Mouse (Mus musculus) intestine, embryonic 15.5 days (tissue): Measurements from ENCODE around the gene Sidt2. TPM values are rescaled to one million over a fixed set of nuclear protein-coding genes. Genes with fewer than 3 reads are reported as not detected.
A peak's percentile ranks its signal among the peaks of the same experiment; 100 is the strongest.

Source experiments
- ATAC-seq: fragments of 200-750 bp; cut with Nextera tagmentation; 2 replicates; pipeline ENCODE4 v1.8.0; 2017; ENCODE audit warnings: moderate TSS enrichment, moderate library complexity
- H3K27ac ChIP-seq: fragments of 300-500 bp; sonication (generic); 2 replicates; pipeline ENCODE4 v1.5.1; 2015; ENCODE audit warnings: mild to moderate bottlenecking, inconsistent platforms
- H3K27me3 ChIP-seq: fragments of 300-500 bp; sonication (generic); replicated peaks from 2 replicates; pipeline ENCODE4 v1.6.1; 2015; ENCODE audit warnings: inconsistent platforms
- H3K36me3 ChIP-seq: fragments of 300-500 bp; sonication (generic); 2 replicates; pipeline ENCODE4 v1.6.1; 2015; ENCODE audit warnings: inconsistent platforms
- H3K4me1 ChIP-seq: fragments of 300-500 bp; sonication (generic); replicated peaks from 2 replicates; pipeline ENCODE4 v1.6.1; 2015; ENCODE audit warnings: inconsistent platforms
- H3K4me2 ChIP-seq: fragments of 300-500 bp; sonication (generic); replicated peaks from 2 replicates; pipeline ENCODE4 v1.6.1; 2015; ENCODE audit warnings: mild to moderate bottlenecking, inconsistent platforms
- H3K4me3 ChIP-seq: fragments of 300-500 bp; sonication (generic); replicated peaks from 2 replicates; pipeline ENCODE4 v1.5.1; 2015; ENCODE audit warnings: inconsistent platforms
- H3K9ac ChIP-seq: fragments of 300-500 bp; sonication (generic); 2 replicates; pipeline ENCODE4 v1.6.1; 2015; ENCODE audit warnings: inconsistent platforms
- H3K9me3 ChIP-seq: fragments of 300-500 bp; sonication (generic); 2 replicates; pipeline ENCODE4 v1.6.1; 2016; ENCODE audit warnings: inconsistent platforms
- WGBS: fragments of 180-500 bp; shearing (Covaris S2); methylation state at CpG from one replicate; pipeline ENCODE4 v1.1.7; 2015; 5-methylcytosine and 5-hydroxymethylcytosine counted together
- polyA plus RNA-seq: library from polyadenylated mRNA; unstranded; fragments of >200 nt; fragmentation: Nextera tagmentation; extraction: Ambion mirVana; gene quantifications from 2 replicates; pipeline ENCODE4 v1.2.1, GENCODE M21; 2015

Gene Sidt2
- polyA plus RNA-seq, 1 experiment from 2014 or later = 36.3 TPM

GRCm38 (mm10) chr9:45963577-45963976 lies 8.5 kb upstream of the Sidt2 start:
- no peak overlapping the region for H3K4me3 ChIP-seq
- H3K9ac ChIP-seq = no peak overlapping the region
- H3K36me3 ChIP-seq = peaks cover 25% of the 10 kb centered on the region
- no peaks in the 10 kb centered on the region for H3K27me3 ChIP-seq
- no peak overlapping the region for H3K4me2 ChIP-seq
- no peak overlapping the region for H3K27ac ChIP-seq
- no peak for ATAC-seq
- H3K4me1 ChIP-seq = no peaks in the 10 kb centered on the region
- 88% methylated on average over 6 of the region's 6 CpGs for WGBS
- H3K9me3 ChIP-seq = no peaks in the 10 kb centered on the region

- H3K36me3 ChIP-seq = peaks cover 23% of the 10 kb centered on the region; the same call in 1 of the 2 replicates
- H3K9me3 ChIP-seq = no peaks in the 10 kb centered on the region
Measured at GRCm38 (mm10) chr9:45961855-45962254, 6.8 kb upstream of the Sidt2 start.

GRCm38 (mm10) chr9:45959661-45960060 lies 4.6 kb upstream of the Sidt2 start:
- 75% methylated on average over 7 of the region's 7 CpGs for WGBS
- no peak for ATAC-seq

More at GRCm38 (mm10) chr9:45961855-45962254, 6.8 kb upstream of the Sidt2 start:
- Histone ChIP-seq H3K4me1 (no peaks in the 10 kb centered on the region), H3K4me2 (no peak overlapping the region), H3K27ac (no peak overlapping the region), H3K27me3 (no peaks in the 10 kb centered on the region), H3K9ac (no peak overlapping the region), H3K4me3 (no peak overlapping the region)
- no peak for ATAC-seq
- 72% methylated on average over 2 of the region's 2 CpGs for WGBS

GRCm38 (mm10) chr9:45958851-45959250 lies 3.8 kb upstream of the Sidt2 start:
- Histone ChIP-seq H3K9ac (no peak overlapping the region), H3K27ac (no peak overlapping the region), H3K36me3 (0 out of 2 replicates have a peak, but pooled peaks cover 8% of the 10 kb centered on the region), H3K27me3 (no peaks in the 10 kb centered on the region), H3K4me3 (no peak overlapping the region), H3K4me1 (peaks cover 6% of the 10 kb centered on the region), H3K9me3 (no peaks in the 10 kb centered on the region), H3K4me2 (no peak overlapping the region)
- ATAC-seq = no peak
- WGBS = 59% methylated on average over 4 of the region's 4 CpGs

More at GRCm38 (mm10) chr9:45959661-45960060, 4.6 kb upstream of the Sidt2 start:
- Histone ChIP-seq H3K4me1 (peaks cover 5% of the 10 kb centered on the region; the same call in 1 of the 2 replicates), H3K9me3 (no peaks in the 10 kb centered on the region), H3K9ac (no peak overlapping the region), H3K27me3 (no peaks in the 10 kb centered on the region), H3K36me3 (0 out of 2 replicates have a peak, but pooled peaks cover 13% of the 10 kb centered on the region), H3K4me3 (no peak overlapping the region), H3K27ac (no peak overlapping the region), H3K4me2 (no peak overlapping the region)

- Histone ChIP-seq H3K9ac (no peak overlapping the region), H3K27ac (no peak overlapping the region), H3K4me2 (no peak overlapping the region), H3K9me3 (no peaks in the 10 kb centered on the region), H3K4me3 (no peak overlapping the region), H3K27me3 (no peaks in the 10 kb centered on the region), H3K36me3 (0 out of 2 replicates have a peak, but pooled peaks cover 8% of the 10 kb centered on the region), H3K4me1 (peaks cover 13% of the 10 kb centered on the region)
- no peak for ATAC-seq
- 52% methylated on average over 7 of the region's 7 CpGs for WGBS
Measured at GRCm38 (mm10) chr9:45958023-45958670, 3.1 kb upstream of the Sidt2 start.

- Histone ChIP-seq H3K27me3 (no peaks in the 10 kb centered on the region), H3K27ac (peak overlapping the region; percentile 90), H3K4me3 (peak overlapping the region; percentile 90), H3K36me3 (peaks cover 14% of the 10 kb centered on the region), H3K4me1 (peaks cover 18% of the 10 kb centered on the region), H3K4me2 (peak overlapping the region; percentile 80), H3K9me3 (no peaks in the 10 kb centered on the region), H3K9ac (peak overlapping the region; percentile 91)
- under 1% methylated on average over 52 of the region's 63 CpGs for WGBS
- ATAC-seq = peak; percentile 79
Measured at GRCm38 (mm10) chr9:45954294-45955106, 558 bp downstream of the Sidt2 start.

- Histone ChIP-seq H3K27ac (peak overlapping the region; percentile 90; the same call in 1 of the 2 replicates), H3K27me3 (no peaks in the 10 kb centered on the region), H3K9me3 (no peaks in the 10 kb centered on the region), H3K4me1 (peaks cover 18% of the 10 kb centered on the region), H3K4me3 (peak overlapping the region; percentile 90), H3K9ac (peak overlapping the region; percentile 91), H3K4me2 (peak overlapping the region; percentile 80), H3K36me3 (peaks cover 14% of the 10 kb centered on the region)
- no peak for ATAC-seq
- 50% methylated on average over 13 of the region's 13 CpGs for WGBS
Measured at GRCm38 (mm10) chr9:45953511-45954293, 1.4 kb downstream of the Sidt2 start.

GRCm38 (mm10) chr9:45952890-45953289 lies 2.2 kb downstream of the Sidt2 start:
- Histone ChIP-seq H3K27me3 (no peaks in the 10 kb centered on the region), H3K9ac (peak overlapping the region; percentile 91; the same call in 1 of the 2 replicates)
- WGBS = 85% methylated on average over 7 of the region's 7 CpGs

GRCm38 (mm10) chr9:45952057-45952456 lies 3.0 kb downstream of the Sidt2 start:
- Histone ChIP-seq H3K36me3 (peaks cover 19% of the 10 kb centered on the region), H3K27ac (no peak overlapping the region), H3K27me3 (no peaks in the 10 kb centered on the region), H3K4me1 (peaks cover 18% of the 10 kb centered on the region), H3K4me3 (no peak overlapping the region), H3K9me3 (no peaks in the 10 kb centered on the region), H3K9ac (no peak overlapping the region), H3K4me2 (no peak overlapping the region)
- ATAC-seq = no peak
- WGBS = 93% methylated on average over 4 of the region's 4 CpGs

More at GRCm38 (mm10) chr9:45952890-45953289, 2.2 kb downstream of the Sidt2 start:
- no peak overlapping the region for H3K4me3 ChIP-seq
- no peak for ATAC-seq
- no peaks in the 10 kb centered on the region for H3K9me3 ChIP-seq
- no peak overlapping the region for H3K27ac ChIP-seq
- peak overlapping the region; percentile 80; the same call in 1 of the 2 replicates for H3K4me2 ChIP-seq
- peaks cover 17% of the 10 kb centered on the region for H3K36me3 ChIP-seq
- H3K4me1 ChIP-seq = peaks cover 18% of the 10 kb centered on the region

GRCm38 (mm10) chr9:45946872-45947183 lies 8.2 kb downstream of the Sidt2 start:
- H3K4me1 ChIP-seq = no peaks in the 10 kb centered on the region
- ATAC-seq = no peak
- H3K9ac ChIP-seq = no peak overlapping the region
- no peak overlapping the region for H3K4me2 ChIP-seq
- H3K27me3 ChIP-seq = no peaks in the 10 kb centered on the region
- 80% methylated on average over 10 of the region's 10 CpGs for WGBS
- H3K4me3 ChIP-seq = no peak overlapping the region
- H3K9me3 ChIP-seq = no peaks in the 10 kb centered on the region
- H3K36me3 ChIP-seq = peaks cover 46% of the 10 kb centered on the region
- no peak overlapping the region for H3K27ac ChIP-seq

GRCm38 (mm10) chr9:45946182-45946871 lies 8.7 kb downstream of the Sidt2 start:
- H3K4me3 ChIP-seq = no peak overlapping the region
- H3K4me2 ChIP-seq = no peak overlapping the region
- no peaks in the 10 kb centered on the region for H3K27me3 ChIP-seq
- H3K9me3 ChIP-seq = no peaks in the 10 kb centered on the region
- H3K4me1 ChIP-seq = no peaks in the 10 kb centered on the region
- WGBS = 85% methylated on average over 16 of the region's 16 CpGs
- no peak overlapping the region for H3K9ac ChIP-seq
- peaks cover 46% of the 10 kb centered on the region for H3K36me3 ChIP-seq
- no peak for ATAC-seq
- no peak overlapping the region for H3K27ac ChIP-seq
